Comparison of ENCODE assay signal across 20 mouse cellular contexts in genomic region chr2:127332807-127333570, GRCm38 (mm10). TPM values are rescaled to one million over a fixed set of nuclear protein-coding genes. Genes with fewer than 3 reads are reported as not detected.
DNase-seq lines count a peak whose midpoint lies in the region; ATAC-seq lines count a peak whose summit lies in the region.
"Had no signal": no experiment of that assay in that cellular context is flagged by ENCODE, and none has a peak within 500 bp of the region (broad histone marks: within the 10 kb centered on the region; RNA-seq: fewer than 3 reads in every experiment).

No protein-coding gene starts in this region.

- H3K36me3 ChIP-seq in megakaryocyte, embryonic 14.5 days (replicated peaks; ENCODE audit: low read length): peaks cover 3% of the 10 kb centered on the region
- H3K36me3 ChIP-seq: forebrain, embryonic 12.5 days; intestine, embryonic 15.5 days; limb, embryonic 10.5 days had no signal

- DNase-seq in CD4-positive, CD25-positive, alpha-beta regulatory T cell, adult 2 months (ENCODE audit: low read depth, low spot score): peak; percentile 81
- peak; percentile 88 for DNase-seq in induced T-regulatory cell, adult 2 months (ENCODE audit: low read depth)
- peak; percentile 76 to 77 for DNase-seq in thymus, postnatal 10 days (ENCODE audit: low spot score in 2 of 2)
- no peak for DNase-seq in gastrocnemius, adult 18-20 months (ENCODE audit: low spot score)
- no peak for DNase-seq in gastrocnemius, postnatal 14 days
- DNase-seq in lung, postnatal 4 days: no peak
- DNase-seq: cerebellum, adult 11-12 months had no signal

- peaks cover 6% of the 10 kb centered on the region for H3K27me3 ChIP-seq in megakaryocyte, embryonic 14.5 days (replicated peaks)

- peak overlapping the region; percentile 28 for H3K4me3 ChIP-seq in megakaryocyte, embryonic 14.5 days (replicated peaks)
- H3K4me3 ChIP-seq: forebrain, embryonic 12.5 days; intestine, embryonic 15.5 days; limb, embryonic 10.5 days had no signal

- intact Hi-C loops in gastrocnemius, postnatal 14 days (cut with DNase I; ENCODE audit: low total_unique reads): loop anchor here (10.0 kb wide), 1 partner anchor 88 kb away; the partner anchor contains the start of genes Ciao1 and Tmem127

- H3K9me3 ChIP-seq in megakaryocyte, embryonic 14.5 days: no peaks in the 10 kb centered on the region
- H3K9me3 ChIP-seq: forebrain, embryonic 12.5 days; intestine, embryonic 15.5 days; limb, embryonic 10.5 days had no signal

- no peak for ATAC-seq in megakaryocyte, adult 5-6 weeks (ENCODE audit: poor library complexity, severe bottlenecking)
- ATAC-seq: intestine, embryonic 15.5 days had no signal

- peaks cover 96% of the 10 kb centered on the region for H3K4me1 ChIP-seq in megakaryocyte, embryonic 14.5 days

RNA-seq across cellular contexts. Expression of gene Dusp2, which starts 3.0 kb away (rescaled TPM):
- polyA plus RNA-seq in megakaryocyte, embryonic 14.5 days (2012; ENCODE audit: insufficient read depth, low replicate concordance): 3.9 and 14.6 TPM in 2 replicates
- 8.6 and 10.9 TPM in 2 replicates for total RNA-seq in megakaryocyte, adult 5-6 weeks (2015)
- total RNA-seq in megakaryocyte, adult 5-6 weeks (2017): 10.1 and 10.9 TPM in 2 replicates
- total RNA-seq in gastrocnemius, adult 18-20 months (2021): under 1 TPM; 0.37 to 1.00 TPM
- 1 to 10 TPM; 1.6 TPM for total RNA-seq in gastrocnemius, postnatal 14 days (2021)

RNA-seq across cellular contexts. Expression of gene Astl, which starts 5.5 kb away (rescaled TPM):
- polyA plus RNA-seq in megakaryocyte, embryonic 14.5 days (2012; ENCODE audit: insufficient read depth, low replicate concordance): not detected in 2 replicates
- 0.18 TPM in 1 of 2 replicates, not detected in the other for total RNA-seq in megakaryocyte, adult 5-6 weeks (2015)
- total RNA-seq in megakaryocyte, adult 5-6 weeks (2017): 0.07 TPM in 1 of 2 replicates, not detected in the other
- total RNA-seq in gastrocnemius, adult 18-20 months (2021): not detected
- not detected for total RNA-seq in gastrocnemius, postnatal 14 days (2021)
- total RNA-seq: gastrocnemius, adult 8-10 months; heart, postnatal 4 days; layer of hippocampus, postnatal 25 days had no signal
- polyA plus RNA-seq: cortical plate, adult 2 months; forebrain, embryonic 12.5 days; heart, embryonic 11.5 days; intestine, embryonic 15.5 days; liver, embryonic 14.5 days; stomach, postnatal 0 days had no signal

RNA-seq across cellular contexts. Expression of gene Adra2b, which starts 30.0 kb away (rescaled TPM):
- not detected in 2 replicates for polyA plus RNA-seq in megakaryocyte, embryonic 14.5 days (2012; ENCODE audit: insufficient read depth, low replicate concordance)
- not detected in 2 replicates for total RNA-seq in megakaryocyte, adult 5-6 weeks (2015)
- not detected in 2 replicates for total RNA-seq in megakaryocyte, adult 5-6 weeks (2017)
- under 1 TPM; 0.40 to 0.71 TPM for total RNA-seq in gastrocnemius, adult 18-20 months (2021)
- 1 to 10 TPM; 1.2 to 2.4 TPM for total RNA-seq in gastrocnemius, postnatal 14 days (2021)
- total RNA-seq: monocyte, adult 5-6 weeks had no signal

Comparison
In these comparisons a context has a peak if more than half of its experiments do, and no peak if none do; other contexts are left out.
1. DNase-seq: peak in CD4-positive, CD25-positive, alpha-beta regulatory T cell, adult 2 months (single experiment), induced T-regulatory cell, adult 2 months (single experiment) and thymus, postnatal 10 days (2 of 2); none in gastrocnemius, adult 18-20 months (single experiment), gastrocnemius, postnatal 14 days (single experiment) and lung, postnatal 4 days (0 of 2).